Mouse (Mus musculus): ENCODE data around the gene Gm3045.

The Gm3045 gene

DNA sequence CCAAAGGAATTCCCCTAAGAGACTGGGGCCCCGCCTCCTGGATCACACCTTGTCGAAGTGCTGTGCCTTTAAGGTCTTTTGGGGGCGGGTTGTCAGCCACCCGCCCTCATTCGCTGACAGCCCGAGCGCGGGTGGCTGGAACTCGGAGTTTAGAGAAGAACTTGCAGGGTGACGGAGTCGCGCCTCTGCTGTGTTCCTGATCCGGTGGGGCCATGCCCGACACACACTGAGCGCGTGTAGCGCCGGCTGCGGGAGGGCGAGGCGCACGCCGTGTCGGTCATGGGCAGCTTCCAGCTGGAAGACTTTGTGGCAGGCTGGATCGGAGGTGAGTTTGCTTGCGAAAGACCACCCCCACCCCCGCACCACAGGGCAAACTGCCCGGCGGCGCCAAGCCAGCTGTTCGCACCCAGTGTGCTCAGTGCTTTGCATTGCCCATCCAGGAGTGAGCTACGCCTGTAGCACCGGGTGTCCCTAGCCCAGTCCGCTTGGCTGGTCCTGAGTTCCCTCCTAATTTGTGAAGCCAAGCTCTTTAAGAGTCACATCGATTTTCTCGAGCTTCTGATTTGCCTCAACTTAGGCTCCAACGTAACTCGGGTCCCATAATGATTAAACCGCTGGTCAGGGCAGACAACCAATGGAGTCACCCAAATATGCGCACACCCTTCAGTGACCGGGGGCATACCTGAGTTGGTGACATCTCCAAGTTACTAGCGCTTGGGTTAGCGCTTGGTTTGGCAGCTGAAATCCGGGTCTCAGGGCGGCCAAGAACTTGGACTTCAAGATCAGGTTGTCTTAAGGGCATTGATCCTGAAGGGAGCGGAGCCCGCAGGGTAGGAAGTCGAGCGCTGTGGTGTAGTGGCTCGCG lies 12.0 kb downstream of the Gm3045 start, which contains the start of gene Slc25a48:
Gene Slc25a48, plus strand, starts transcription at position 145 of the 865 bp plus-strand sequence.
- DNase-seq (ENCODE audit: low spot score), result no peak

DNA sequence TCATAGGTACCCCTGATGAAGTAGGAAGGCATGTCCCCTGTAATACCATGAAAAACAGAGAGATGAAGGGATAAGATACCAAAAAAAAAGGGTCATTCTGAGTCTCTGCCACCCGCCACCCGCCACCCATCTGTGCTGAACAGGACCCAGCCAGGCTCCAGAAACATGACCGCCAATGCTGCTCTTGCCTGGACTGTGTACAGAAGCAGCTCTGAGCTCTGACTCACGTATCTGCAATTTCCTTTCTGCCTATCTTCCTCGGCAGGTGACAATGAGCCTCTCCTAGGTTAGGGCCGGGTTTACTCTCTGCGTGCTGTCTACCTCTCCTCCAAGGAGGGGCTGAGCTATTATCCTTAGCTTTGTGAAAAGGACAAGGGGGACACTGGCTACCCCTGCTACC lies 17.0 kb downstream of the Gm3045 start:
- DNase-seq (ENCODE audit: low spot score), result no peak

DNA sequence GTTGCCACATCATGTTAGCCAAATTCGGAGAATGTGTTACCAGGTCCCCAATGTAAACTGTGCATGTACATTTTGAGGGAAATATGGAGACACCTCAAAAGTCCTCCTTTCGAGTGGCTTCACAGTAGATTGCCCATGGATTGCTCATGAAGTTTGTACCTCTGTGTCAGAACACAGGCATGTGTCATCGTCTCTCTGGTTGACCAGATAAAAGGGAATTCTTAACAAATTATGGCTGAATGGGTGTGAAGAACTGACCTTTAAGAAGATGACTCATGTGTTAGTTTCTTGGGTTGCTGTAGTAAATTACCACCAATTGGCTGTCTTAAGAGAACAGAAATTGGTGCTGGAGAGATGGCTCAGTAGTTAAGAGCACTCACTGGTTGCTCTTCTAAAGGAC lies 17.7 kb downstream of the Gm3045 start:
- no peak for DNase-seq (ENCODE audit: low spot score)

DNA sequence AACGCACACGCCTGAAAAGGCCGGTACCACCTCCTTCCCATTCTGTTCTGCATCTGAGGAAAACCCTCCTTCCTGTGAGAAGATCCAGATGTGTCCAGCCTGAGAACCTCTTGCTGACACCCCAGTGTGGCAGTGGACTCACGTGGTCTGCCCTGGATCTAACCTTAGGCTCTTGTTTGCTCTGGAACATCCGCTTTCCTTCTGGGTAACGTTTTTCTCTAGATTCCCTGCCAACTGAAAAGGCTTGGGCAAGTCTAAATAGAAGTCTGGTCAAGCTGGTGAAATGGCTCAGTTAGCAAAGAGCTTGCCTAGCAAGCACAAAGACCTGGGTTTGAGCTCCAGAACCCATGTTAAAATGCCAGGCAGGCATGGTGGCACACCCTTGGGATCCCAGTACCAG lies 18.6 kb downstream of the Gm3045 start:
- no peak for DNase-seq (ENCODE audit: low spot score)

DNA sequence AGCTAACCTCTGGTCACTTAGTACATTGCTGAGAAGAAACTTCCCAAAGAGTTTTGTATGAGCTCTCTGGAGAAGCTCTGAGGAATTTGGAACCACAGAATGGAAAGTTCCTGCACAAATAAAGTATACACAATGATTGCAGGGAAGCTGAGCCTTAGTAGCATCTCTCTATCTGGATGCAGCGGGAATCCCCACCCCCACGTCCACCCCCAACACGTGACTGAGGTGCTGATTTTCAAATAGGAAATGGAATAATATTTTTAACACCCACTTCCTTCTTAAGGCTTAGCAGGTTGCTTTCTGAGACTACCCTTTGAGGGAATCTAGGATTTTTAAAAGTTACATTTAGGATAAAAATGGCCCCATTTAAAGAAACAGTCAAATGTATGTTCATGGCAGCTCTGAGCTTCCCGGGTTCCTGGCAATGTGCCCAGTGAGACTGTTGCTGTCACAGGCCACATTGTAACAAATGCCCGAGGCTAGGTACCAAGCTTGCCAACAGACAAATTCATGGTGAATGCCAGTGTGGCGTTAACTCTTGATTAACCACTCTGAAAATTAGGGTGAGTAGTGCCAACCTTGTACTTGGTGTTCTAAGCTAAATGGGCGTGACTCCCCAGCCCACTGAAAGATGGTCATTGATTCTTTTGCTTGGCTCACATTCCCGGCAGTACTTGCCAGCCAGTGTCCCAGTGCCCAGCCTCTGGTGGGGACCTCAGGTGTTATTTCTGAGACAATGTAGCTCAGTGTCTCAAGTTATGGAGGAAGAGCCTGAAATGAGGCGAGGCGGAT lies 23.0 kb downstream of the Gm3045 start:
- no peak for DNase-seq (ENCODE audit: low spot score)

- DNase-seq (ENCODE audit: low spot score), result no peak
Measured at GRCm38 (mm10) chr13:56450035-56450434, 23.6 kb downstream of the Gm3045 start.

DNA sequence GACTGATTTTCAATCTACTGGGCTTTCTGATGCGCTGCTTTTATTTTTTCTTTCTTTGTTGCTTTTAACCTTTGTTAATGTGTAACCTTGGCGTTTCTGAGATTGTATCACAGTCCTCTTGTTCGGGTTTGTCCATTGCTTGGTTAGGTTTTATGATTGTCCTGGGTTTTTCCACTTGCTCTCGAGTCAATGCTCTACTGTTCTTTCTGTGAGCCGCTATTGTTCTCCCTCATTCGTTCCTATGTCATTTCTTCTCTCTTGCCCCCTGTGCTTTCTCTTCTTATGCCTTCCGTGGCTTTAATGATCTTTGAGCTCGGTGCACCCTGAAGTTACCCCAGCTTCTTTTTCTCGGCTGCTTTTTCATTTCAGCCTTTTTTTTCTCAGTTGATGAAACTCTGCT lies 31.6 kb downstream of the Gm3045 start:
- DNase-seq (ENCODE audit: low spot score), result no peak

DNA sequence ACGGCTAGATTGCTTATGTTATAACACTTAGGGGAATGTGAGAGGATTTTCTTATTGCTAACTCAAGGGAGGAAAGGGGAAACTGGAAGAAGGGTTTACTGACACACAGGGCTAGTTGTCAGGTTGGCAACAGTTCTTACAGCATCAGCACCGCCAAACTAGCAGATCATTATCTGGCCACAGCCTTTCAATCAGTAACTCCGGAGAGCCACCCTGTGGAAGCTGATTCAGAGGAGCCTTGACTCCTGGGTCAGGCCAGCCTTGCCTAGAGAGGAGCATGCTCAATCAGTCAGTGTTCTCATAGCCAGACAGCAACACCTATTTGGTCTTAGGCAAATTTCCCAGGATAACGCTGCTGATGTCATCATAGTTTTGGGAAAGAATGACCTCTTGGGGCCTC lies 35.1 kb downstream of the Gm3045 start:
- DNase-seq (ENCODE audit: low spot score), result no peak

- no peak for DNase-seq (ENCODE audit: low spot score)
Measured at GRCm38 (mm10) chr13:56462791-56463190, 36.4 kb downstream of the Gm3045 start.

DNA sequence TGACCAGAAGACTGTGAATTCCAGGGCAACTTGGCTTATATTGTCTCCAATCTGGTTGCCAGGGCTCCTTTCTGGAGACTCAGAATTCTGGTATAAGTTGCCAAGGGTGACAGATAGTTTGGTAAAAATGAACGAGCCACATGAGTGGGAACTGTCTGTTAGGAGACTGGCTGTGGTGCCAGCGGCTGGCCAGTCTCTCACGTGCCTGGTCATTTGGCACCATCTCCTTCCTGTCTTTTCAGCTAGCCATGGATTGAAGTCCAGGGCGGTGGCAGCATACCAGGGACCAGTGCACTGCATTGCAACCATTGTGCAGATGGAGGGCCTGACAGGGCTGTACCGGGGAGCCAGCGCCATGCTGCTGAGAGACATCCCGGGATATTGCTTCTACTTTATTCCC lies 36.9 kb downstream of the Gm3045 start:
- no peak for DNase-seq (ENCODE audit: low spot score)

DNA sequence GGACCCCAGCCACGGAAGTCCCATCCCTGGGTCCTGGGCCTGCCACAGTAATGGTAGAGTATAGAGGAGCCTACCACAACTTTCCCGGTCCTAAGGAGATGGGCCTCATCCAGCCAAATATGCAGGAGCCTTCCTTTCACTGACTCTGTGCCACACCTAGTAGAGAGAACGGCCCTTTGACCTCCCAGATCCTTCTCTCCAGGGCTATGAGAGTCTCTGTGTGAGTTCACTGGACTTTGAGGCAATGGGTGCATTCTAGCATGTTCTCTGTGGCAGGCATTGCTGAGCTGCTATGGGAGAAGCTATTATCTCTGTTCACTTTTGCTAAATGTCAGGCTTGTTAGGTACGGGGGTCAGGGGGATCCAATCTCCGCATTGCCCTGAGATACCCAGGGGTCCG lies 37.4 kb downstream of the Gm3045 start:
- DNase-seq (ENCODE audit: low spot score), result no peak

DNA sequence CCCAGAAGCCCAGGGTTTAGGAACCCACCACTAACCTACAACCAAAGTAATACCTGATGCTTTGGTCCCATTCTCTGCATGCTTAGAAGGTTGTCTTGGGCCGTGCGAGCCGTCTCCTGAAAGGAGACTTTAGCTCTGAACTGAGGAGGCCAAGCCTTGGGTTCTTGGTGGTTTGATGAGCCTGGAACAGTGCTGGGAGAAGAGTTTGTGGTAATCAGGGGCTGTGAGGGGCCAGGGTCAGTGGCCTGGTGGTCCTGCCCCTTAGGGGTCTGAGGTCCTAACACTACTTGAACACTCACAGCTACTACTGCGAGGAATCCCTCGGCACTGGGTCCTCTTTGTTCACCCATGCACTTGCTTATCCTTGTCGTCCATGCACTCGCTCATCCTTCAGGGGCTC lies 41.4 kb downstream of the Gm3045 start:
- no peak for DNase-seq (ENCODE audit: low spot score)

- DNase-seq (ENCODE audit: low spot score), result no peak
Measured at GRCm38 (mm10) chr13:56468536-56468935, 42.1 kb downstream of the Gm3045 start.

DNA sequence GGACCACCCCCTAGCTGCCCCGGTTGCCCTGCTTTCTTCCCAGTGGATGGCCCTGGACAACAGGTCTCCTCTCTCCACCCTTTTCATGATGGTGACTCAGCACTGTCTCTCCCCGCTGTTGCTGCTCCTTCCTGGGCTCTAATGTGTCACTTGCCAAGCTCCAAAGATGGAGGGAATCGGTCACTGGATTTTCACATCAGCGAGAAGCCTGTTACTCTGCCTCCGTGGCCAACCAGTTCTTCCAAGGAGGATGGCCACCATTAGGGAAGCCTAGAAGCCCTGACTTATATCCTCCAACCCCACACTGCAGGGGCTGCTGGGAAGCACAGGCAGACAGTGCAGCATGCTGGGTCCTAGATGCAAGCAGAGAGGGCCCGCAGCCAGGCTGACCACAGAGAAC lies 44.8 kb downstream of the Gm3045 start:
- DNase-seq (ENCODE audit: low spot score), result no peak

DNA sequence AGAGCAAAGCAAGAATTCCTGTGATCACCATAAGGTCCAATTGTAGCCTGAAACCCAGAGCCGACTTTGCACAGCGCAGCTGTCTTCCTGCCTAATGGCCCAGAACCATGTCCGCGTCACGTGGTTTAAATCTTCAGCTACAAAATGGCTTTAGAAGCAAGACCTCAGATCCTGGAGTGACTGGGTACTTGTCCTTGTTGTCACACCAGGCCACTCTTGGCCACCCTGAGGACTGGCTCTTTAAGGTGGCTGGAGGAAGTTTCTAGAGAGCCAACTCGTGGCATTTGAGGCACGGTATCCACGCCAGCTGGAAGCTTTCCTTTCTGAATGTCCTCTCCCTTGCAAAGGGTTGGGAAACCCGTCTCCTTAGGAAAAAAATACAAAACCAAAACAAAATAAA lies 45.6 kb downstream of the Gm3045 start:
- no peak for DNase-seq (ENCODE audit: low spot score)

DNA sequence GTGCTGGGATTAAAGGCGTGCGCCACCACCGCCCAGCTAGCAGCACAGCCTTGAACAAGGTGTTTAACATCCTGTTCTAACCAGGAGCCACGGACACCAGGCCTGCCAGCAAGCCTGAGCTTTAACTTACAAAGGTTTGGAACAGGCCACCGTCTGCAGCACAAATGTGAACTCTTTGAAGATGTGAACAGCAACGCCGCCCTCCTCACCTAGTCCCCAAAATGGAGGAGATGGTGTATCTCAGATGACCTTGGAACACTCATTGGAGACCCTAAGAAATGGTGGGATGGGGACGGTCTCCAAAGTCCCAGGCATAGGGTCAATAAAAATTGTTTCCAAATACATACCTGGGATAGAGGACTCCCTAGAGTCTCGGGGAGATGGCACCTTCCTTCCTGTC lies 46.3 kb downstream of the Gm3045 start:
- DNase-seq (ENCODE audit: low spot score), result no peak

DNA sequence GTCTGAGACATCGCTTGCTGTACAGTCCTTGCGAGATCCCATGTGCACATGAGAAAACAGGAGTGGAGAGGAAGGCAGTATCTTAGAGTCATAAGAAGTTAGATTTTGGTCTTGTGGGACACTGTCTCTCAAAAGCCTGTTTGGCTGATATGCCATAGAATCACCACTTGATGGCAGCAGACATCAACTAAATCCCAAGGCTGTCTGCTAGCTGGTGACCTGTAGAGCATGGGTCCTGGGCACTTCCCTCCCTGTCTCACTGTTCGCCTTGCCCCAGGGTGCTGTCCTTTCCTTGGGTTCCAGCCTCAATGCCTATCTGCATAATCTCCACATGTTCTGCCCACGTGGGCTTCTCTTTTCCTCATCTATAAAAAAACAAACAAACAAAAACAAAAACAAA lies 49.0 kb downstream of the Gm3045 start:
- peak; percentile 34 for DNase-seq (ENCODE audit: low spot score)

DNA sequence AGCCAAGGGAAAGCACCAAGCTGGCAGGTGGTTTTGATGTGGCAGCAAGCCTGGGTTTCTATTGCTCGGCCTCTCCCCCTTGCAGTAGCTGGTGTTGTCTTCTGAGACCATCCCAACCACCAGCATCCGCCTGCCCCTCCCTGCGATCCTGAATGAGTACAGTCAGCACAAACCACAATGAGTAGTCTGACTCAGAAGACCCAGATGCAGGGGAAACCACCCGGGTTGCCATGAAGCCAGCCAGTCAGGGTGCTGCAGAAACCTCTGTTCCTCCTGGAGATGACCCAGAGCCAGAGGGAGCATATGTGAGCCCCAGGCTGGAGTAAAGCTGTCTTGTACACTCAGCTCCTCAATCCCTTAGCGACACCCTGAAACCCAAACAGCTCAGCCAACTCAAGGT lies 50.4 kb downstream of the Gm3045 start:
- DNase-seq (ENCODE audit: low spot score), result no peak

DNA sequence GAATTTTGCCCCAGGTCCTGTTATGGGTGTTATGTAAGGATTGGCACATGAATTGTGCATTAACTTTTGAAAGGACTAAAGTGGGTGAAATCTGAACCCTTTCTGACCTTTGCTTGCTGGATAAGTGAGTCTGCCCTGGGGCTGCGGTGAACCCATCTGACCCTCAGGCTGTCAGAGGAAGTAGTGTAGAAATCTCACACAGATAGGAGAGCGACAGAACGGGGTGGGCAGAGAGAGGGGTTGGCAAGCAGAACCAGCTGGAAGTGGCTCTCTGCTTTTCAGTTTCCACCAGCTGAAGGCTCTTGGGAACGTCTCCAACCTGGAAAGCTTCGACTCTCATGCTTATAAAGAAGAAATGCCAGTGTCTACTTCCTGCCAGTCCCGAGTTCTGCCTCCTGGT lies 50.9 kb downstream of the Gm3045 start:
- DNase-seq (ENCODE audit: low spot score), result peak; percentile 52

- DNase-seq (ENCODE audit: low spot score), result no peak
Measured at GRCm38 (mm10) chr13:56478027-56478426, 51.6 kb downstream of the Gm3045 start.

- no peak for DNase-seq (ENCODE audit: low spot score)
Measured at GRCm38 (mm10) chr13:56482146-56482545, 55.8 kb downstream of the Gm3045 start, which contains the start of gene Il9. Gene Il9, minus strand, starts transcription at chr13:56482246.
